Mouse (Mus musculus) right cerebral cortex, adult 18-20 months (tissue): ENCODE measurements around the gene Sos2.
"Not testable (repeated sequence)": the region's sequence is repeated elsewhere in the genome, so short reads cannot be mapped to it uniquely, and the experiment has no call there.

ENCODE experiments used
- DNase-seq: peaks from one replicate; pipeline ENCODE4 v3.0.0; 2022; ENCODE audit warnings: mixed read lengths

Gene Sos2

DNA sequence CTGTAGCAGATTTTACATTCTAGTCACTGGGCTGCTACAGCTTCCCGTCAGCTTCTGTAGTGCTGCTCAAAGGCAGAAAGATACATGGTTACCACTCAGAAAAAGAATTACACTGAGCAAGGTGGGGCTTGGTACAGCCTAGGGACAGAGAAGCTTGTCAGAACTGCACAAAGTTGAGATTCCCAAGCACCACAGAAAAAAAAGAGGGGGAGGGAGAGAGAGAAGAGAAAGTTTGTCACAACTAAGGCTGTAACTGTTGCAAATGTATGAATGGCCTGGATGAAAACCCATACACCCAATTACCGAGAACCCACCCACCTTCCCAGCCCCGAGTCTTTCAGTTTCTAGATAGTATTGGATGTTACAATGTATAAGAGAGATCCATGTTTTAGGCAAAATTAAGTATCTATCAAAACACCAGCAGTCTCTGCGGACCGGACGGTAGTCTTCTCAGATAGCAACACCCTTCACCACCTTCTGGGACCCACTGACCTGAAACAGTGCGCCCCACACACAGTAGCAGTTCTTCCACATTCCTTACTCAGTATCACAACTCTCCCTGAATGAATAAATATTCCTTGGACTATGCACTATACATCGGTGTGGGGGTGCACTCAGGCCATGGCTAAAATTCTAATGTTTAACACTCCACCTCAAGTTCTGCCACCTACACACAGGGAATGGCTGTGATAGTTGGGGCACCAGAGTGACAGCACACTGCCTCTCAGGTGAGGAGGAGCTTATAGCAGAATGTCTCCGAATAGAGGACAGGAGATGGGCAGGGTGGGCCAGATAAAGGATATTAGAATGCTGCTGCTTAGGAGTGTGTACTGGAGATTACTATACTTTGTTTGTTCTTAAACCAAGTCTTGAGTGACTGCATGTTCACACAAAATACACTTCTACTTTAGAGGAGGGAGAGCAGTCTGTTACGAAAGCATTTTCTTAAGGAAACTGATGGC, 6.8 kb downstream of the Sos2 start:
- no peak for DNase-seq

DNA sequence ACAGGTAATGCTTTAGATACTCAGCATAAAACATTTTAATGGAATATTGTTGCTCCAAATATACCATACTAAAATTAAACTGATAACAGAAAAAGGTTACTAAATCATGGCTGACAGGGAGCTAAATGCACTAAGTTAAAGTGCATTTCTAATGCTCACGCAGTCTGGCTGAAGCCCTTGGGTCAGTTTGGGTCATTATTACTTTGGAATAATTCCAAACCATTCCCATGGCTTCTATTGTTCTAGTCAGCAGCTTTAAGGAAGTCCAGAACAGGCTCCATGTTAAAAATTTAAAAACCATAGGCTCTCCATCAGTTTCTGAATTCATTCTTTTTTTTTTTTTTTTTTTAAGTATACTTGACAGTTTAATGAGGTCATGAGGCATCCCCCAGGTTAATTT, 7.5 kb downstream of the Sos2 start:
- no peak for DNase-seq

DNA sequence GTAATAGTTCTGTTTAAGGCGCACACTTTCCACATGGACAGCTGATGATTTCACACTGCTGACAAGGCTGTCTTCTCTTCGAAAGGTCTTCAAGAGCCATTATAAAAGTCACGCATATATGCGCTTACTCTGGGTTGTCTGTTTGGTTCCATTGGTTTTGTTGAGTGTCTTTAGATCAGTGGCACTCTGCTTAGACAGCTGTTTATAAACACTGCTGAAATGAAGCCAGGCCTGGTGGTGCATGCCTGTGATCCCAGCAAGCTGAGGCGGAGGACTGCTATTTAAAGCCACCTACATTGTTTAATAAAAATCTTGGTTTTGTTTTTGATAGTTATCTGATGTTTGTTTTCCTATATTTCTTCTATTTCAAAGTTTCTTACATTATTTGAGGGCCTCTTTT, 14.9 kb downstream of the Sos2 start:
- no peak for DNase-seq

DNA sequence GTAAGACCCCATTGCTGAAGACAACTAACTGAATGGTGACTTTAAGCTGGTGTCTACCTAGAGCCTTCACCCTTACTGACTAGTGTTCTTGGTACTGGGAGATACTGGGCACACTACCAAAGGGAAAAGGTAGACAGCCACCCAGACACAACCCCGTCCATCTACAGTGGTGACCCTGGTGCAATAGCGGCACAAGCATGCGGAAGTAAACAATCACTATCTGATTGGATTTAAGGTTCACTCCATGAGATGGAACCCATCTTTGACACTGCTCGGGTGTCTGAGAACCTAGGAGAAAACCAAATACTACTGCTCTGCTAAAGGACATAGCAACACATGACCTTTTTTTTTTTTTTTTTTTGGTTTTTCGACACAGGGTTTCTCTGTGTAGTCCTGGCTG, 20.0 kb downstream of the Sos2 start:
- no peak for DNase-seq

DNA sequence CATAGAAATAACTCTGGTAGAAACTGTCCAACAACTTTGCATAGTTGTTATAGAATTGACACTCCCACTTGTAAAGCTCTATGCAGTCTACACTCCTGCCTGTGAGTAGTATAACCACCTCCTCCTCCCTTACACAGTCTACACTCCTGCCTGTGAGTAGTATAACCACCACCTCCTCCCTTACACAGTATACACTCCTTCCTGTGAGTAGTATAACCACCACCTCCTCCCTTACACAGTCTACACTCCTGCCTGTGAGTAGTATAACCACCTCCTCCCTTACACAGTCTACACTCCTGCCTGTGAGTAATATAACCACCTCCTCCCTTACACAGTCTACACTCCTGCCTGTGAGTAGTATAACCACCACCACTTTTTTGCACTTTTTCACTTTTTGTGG, 27.7 kb downstream of the Sos2 start:
- DNase-seq = not testable (repeated sequence)

DNA sequence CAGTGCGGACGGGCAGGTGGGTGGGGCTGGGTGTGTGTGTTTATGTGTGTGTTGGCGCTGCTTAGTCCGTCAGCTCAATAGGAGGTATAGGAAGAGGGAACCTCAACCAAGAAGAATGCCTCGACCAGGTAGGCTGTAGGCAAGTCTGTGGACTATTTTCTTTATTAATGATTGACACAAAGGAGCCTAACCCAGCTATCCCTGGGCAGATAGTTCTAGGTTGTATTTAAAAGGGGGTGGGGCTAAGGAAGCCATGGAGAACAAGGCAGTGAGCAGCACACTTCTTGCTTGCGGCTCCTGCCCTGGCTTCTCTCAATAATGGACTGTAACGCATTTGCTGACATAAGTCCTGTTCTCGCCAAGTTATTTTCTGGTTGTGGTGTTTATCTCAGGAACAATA, 32.1 kb downstream of the Sos2 start:
- no peak for DNase-seq

DNA sequence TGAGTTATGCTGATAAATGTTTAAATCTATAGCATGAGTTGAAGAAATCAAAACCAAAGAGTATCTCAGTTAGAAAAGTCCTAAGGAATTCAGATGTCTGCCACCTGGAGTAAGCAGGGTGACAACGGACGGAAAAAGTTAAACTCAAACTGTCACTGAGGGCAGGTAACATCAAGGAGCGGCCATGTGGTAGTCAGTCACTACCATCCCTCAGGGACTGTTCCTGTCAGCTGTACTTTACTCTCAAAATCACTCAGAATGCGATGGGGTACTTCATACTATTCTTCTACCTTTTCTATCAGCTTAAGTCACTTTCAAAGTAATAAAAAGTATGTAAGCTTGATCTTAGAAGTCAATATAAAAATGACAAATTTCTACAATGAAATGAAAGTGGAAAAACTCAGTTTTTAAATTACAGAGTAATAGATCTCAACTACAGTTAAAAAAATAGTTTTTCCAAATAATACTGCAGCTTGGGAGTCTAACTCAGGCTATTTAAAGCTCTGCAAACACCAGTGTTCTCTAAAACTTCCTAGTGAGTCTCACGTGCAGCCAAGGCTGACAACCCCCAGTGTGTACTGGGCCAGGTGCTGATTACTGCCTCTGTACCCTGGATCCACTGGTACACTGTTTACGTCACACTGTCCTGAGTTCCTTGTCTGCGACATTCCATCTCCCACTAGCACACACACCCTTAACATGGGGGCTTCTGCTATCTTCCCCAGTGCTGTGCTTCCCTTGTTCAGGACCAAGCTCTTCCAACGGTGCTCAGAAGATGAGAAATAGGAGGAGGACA, 35.6 kb downstream of the Sos2 start:
- DNase-seq = no peak

GRCm38 (mm10) chr12:69644877-69645276, 36.8 kb downstream of the Sos2 start:
- peak; percentile 59 for DNase-seq

GRCm38 (mm10) chr12:69642877-69643276, 38.8 kb downstream of the Sos2 start:
- DNase-seq = no peak

- no peak for DNase-seq
Measured at GRCm38 (mm10) chr12:69634761-69635160, 46.9 kb downstream of the Sos2 start.

GRCm38 (mm10) chr12:69618590-69618989, 63.1 kb downstream of the Sos2 start:
- not testable (repeated sequence) for DNase-seq

GRCm38 (mm10) chr12:69604367-69604766, 77.3 kb downstream of the Sos2 start:
- no peak for DNase-seq

DNA sequence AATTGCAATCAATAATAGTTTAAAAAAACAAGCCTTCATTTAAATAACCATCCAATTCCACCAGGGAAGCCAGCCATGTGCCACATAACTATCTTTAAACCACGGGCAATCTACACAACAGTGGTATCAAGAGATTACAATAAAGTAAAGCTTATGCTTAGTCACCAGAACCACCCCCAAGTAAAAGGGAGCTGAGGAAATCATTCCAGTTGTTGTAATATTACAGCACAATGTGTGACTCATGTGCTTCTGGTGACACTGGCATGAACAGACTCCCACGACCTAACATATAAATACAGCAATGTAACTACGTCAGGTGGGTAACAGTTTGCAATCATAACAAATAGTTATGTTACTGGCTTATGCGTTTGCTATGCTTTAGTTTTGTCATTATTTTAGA, 84.2 kb downstream of the Sos2 start:
- DNase-seq = no peak

DNA sequence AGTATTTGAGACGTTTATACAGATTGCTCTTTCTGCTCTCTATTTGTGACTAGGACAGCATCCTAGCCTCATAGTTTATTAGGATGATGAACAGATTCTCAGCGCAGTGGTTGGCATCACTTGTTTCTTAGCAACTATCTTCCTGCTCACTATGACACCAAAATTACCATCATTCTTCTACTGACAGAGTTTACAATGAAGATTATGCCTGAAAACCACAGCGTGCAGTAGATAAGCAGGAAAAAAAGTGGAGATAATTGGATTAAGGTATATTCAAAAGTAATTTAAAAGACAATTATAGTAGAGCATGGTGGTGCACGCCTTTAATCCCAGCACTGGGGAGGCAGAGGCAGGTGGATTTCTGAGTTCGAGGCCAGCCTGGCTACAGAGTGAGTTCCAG, 88.5 kb downstream of the Sos2 start:
- no peak for DNase-seq

DNA sequence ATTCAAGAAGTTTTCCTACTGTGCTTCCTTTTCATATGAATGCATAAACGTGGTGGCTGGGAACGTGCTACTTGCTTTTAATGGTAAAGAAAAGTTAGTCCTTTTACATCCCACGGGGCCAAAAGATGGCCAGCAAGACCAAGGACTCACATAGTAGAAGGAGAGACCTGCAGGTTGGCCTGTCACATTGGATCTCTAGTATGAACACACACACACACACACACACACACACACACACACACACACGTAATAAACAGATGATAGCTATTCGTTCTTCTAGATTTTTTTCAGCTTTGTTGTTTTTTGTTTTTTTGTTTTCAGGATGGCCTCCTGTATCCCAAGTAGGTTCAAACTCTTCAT, 98.4 kb downstream of the Sos2 start:
- DNase-seq = no peak

- peak; percentile 92 for DNase-seq
Measured at GRCm38 (mm10) chr12:69582613-69583269, 98.9 kb downstream of the Sos2 start, which contains the start of gene Vcpkmt. Gene Vcpkmt (minus strand): TSS chr12:69583028.

- no peak for DNase-seq
Measured at GRCm38 (mm10) chr12:69582216-69582612, 99.4 kb downstream of the Sos2 start.

GRCm38 (mm10) chr12:69579623-69580022, 102.0 kb downstream of the Sos2 start:
- DNase-seq = no peak

- no peak for DNase-seq
Measured at GRCm38 (mm10) chr12:69576120-69576627, 105.5 kb downstream of the Sos2 start.

DNA sequence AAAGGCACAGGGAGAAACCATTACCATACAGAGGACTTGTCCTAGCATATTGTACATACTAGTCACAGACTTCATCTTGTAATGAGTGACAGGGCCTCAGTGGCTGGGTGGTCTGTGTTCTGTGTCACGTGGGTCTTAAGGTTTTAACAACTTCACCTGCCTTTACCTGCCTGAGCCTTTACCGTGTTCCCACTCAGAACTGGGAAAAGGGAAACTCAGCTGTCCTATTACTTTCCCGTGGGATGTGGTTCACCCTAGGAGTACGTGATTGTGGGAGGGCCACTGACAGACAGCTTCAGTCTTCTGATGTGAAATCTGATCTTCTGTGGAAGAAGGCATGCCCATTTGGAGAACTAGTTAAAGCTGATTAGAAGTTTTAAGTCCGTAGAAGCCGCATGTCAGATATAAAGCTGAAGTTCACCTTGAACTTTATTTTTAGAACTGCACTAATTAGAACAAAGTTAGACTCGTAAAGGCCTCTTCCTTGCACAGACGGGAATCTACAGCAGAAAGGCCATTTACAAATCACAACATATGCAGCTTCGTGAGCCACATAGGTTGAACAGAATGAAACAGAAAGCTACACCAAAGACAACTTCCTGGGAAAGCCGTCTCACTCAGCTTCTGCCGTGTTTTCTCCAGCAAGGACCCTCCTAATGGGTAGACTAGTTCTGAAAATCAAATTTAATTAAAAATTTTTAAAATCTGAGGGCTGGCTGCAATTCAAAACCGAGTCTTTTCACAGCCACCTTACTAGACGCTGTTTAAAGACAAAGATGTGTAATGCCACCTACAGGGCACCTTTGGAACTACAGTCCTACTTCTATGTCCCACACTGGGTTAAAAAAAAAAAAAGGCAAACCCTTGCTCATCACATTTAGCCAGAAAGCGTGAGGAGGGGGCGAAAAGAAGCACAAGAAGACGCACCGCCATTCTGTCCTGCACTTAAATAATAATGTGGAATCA, 107.5 kb downstream of the Sos2 start:
- DNase-seq = peak; percentile 77

DNA sequence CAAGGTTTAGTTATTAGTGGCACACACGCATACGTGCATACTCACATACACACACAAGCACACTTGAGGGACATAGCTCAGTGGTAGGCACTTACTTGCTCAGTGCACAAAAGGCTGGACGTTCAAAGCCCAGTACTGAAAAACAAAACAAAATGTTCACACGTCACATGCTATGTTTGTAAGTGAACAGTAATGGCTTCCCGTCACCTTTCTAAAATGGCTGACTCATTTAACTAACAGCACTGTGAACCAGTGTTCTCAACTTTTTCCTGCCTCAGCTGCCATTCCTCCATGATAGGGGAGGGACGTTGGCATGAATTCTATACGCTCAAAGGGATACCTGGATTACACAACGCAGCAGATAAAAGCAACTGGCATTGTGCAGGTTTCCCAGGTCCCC, 108.4 kb downstream of the Sos2 start:
- DNase-seq = no peak

DNA sequence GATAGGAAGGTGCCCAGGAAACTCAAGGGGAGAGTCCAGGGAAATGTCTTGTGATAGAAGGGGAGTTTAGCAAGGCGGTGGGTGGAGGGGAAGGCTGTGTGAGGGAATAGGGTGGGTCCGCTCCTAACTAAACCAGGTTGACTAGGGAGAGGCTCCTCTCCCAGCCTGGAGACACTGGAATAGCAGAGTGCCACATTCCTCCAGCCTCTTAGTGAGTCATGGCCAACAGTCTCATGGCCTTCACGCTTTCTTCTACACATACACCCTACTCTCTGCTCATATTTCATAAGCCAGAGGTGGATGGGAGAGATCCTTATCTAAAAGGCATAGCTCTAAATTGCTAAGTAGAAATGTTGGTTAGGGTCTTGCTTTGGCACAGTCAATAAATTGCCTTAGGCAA, 111.7 kb downstream of the Sos2 start:
- DNase-seq = no peak
